Mouse (Mus musculus): ENCODE data around the gene Pmp22. TPM values are rescaled to one million over a fixed set of nuclear protein-coding genes. Genes with fewer than 3 reads are reported as not detected.

Gene Pmp22
- total RNA-seq (2012; rRNA removed): not detected in 2 replicates
- not detected for polyA plus RNA-seq (2012; ENCODE audit: insufficient read depth in 1 of 2, insufficient read length in 2 of 2, low read depth in 1 of 2, low replicate concordance in 2 of 2, missing spikeins in 1 of 2)

DNA sequence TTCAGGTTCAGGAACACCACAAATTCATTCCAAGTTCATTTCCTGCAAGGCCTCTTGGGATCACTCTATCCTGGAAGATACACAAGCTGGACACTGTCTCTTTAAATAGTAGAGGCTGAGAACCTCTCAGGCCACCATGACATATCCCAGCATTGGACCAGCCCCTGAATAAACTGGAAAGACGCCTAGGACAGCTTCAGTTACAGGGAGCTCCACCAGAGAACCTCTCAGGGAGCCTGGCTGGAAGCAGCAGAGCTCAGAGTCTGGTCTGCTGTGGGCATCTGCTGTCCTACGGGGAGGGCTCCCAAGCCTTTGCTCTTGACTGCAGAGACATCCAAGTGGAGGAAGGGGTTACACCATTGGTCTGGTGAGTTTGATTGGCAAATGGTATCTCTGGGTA lies at the start of gene Pmp22:
Gene Pmp22, plus strand, starts transcription at position 199 of the 400 bp plus-strand sequence.
- no peaks in the 10 kb centered on the region for H3K79me2 ChIP-seq (ENCODE audit: control insufficient read depth, insufficient read depth, low read length, poor library complexity)
- TF ChIP-seq ZMIZ1 (IDR thresholded peaks at IDR 0.05; ENCODE audit: low read depth, low read length) (no peak), CHD2 (IDR thresholded peaks at IDR 0.05; ENCODE audit: low read length) (no peak), USF2 (IDR thresholded peaks at IDR 0.05; ENCODE audit: borderline replicate concordance in 1 of 2, insufficient read depth in 1 of 2, low read depth in 1 of 2, low read length in 2 of 2) (no peak), MAFK (IDR thresholded peaks at IDR 0.05; ENCODE audit: borderline replicate concordance, low read depth, low read length) (no peak), TBP (IDR thresholded peaks at IDR 0.05; ENCODE audit: low read depth, low read length) (no peak), USF1 (IDR thresholded peaks at IDR 0.05; ENCODE audit: low read depth, low read length) (no peak), GABPA (IDR thresholded peaks at IDR 0.05; ENCODE audit: low read depth, low read length) (no peak), NELFE (IDR thresholded peaks at IDR 0.05; ENCODE audit: low read depth, low read length) (no peak), EP300 (IDR thresholded peaks at IDR 0.05; ENCODE audit: low read depth in 1 of 2, low read length in 2 of 2) (no peak)
- H3K27ac ChIP-seq (ENCODE audit: control insufficient read depth, low read depth, low read length): no peak within 1 kb of the TSS
- H3K4me1 ChIP-seq (ENCODE audit: control insufficient read depth in 1 of 2, insufficient read depth in 2 of 2, low read length in 2 of 2): no peaks in the 10 kb centered on the region
- no peaks in the 10 kb centered on the region for H3K36me3 ChIP-seq (ENCODE audit: control insufficient read depth in 1 of 2, insufficient read depth in 2 of 2, low read length in 2 of 2)
- H3K9me3 ChIP-seq (replicated peaks; ENCODE audit: insufficient read depth, low read length): no peaks in the 10 kb centered on the region
- no peaks in the 10 kb centered on the region for H3K27me3 ChIP-seq (ENCODE audit: control insufficient read depth in 1 of 2, insufficient read depth in 2 of 2, low read length in 2 of 2)
- no peak within 1 kb of the TSS for H3K4me3 ChIP-seq (ENCODE audit: control insufficient read depth in 1 of 2, insufficient read depth in 1 of 2, low read depth in 2 of 2, low read length in 2 of 2)
- no peak within 1 kb of the TSS for H3K9ac ChIP-seq (ENCODE audit: control insufficient read depth, low read depth, low read length, poor library complexity, severe bottlenecking)
- no peak for DNase-seq (ENCODE audit: low read depth, low spot score)

DNA sequence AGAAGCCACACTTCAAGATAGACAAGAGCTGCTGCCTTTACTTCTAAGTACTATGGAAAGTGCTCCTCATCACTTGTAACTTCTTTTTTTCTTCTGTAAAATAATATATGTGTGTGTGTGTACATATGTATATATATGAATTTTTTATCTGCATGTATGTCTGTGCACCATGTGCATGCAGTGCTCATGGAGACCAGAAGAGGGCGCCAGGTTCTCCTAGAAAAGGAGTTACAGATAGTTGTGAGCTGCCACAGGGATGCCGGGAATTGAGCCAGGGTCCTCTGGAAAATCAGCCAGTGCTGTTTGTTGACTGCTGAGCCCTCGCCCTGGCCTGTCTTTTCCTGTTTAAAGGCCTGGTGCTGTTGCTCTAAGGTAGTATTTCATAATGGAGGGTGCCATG lies 44.2 kb upstream of the Pmp22 start:
- DNase-seq (ENCODE audit: low read depth, low spot score): peak; percentile 9
- no peaks in the 10 kb centered on the region for H3K79me2 ChIP-seq (ENCODE audit: control insufficient read depth, insufficient read depth, low read length, poor library complexity)

DNA sequence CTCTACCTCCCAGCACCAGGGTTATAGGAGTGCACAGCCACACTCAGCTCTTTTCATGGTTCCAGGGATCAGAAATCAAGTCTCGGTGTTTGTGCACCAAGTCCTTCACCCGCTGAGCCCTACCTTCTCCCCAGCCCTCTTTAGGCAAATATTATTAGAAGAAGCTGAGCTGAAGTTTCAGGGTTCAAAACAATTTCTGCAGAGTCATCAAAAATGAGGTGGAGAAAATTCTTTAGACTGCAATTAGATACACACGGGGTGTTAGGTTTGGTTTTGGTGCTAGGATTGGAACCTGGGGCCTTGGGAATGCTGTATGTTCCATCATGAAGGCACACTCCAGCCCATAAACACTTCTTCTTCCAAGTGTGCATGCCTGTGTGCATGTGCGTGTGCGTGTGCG lies 40.1 kb upstream of the Pmp22 start:
- no peaks in the 10 kb centered on the region for H3K36me3 ChIP-seq (ENCODE audit: control insufficient read depth in 1 of 2, insufficient read depth in 2 of 2, low read length in 2 of 2)
- H3K4me3 ChIP-seq (ENCODE audit: control insufficient read depth in 1 of 2, insufficient read depth in 1 of 2, low read depth in 2 of 2, low read length in 2 of 2): no peak overlapping the region
- H3K79me2 ChIP-seq (ENCODE audit: control insufficient read depth, insufficient read depth, low read length, poor library complexity): no peaks in the 10 kb centered on the region
- H3K4me1 ChIP-seq (ENCODE audit: control insufficient read depth in 1 of 2, insufficient read depth in 2 of 2, low read length in 2 of 2): no peaks in the 10 kb centered on the region
- DNase-seq (ENCODE audit: low read depth, low spot score): no peak
- no peak overlapping the region for H3K9ac ChIP-seq (ENCODE audit: control insufficient read depth, low read depth, low read length, poor library complexity, severe bottlenecking)
- TF ChIP-seq MAFK (IDR thresholded peaks at IDR 0.05; ENCODE audit: borderline replicate concordance, low read depth, low read length) (peak; percentile 58; the same call in 1 of the 2 replicates), MYB (IDR thresholded peaks at IDR 0.05; ENCODE audit: low read depth, low read length) (no peak), POLR2AphosphoS2 (IDR thresholded peaks at IDR 0.05; ENCODE audit: low read length) (no peak)
- H3K27ac ChIP-seq (ENCODE audit: control insufficient read depth, low read depth, low read length): no peak overlapping the region
- H3K9me3 ChIP-seq (replicated peaks; ENCODE audit: insufficient read depth, low read length): no peaks in the 10 kb centered on the region; the same call in 1 of the 2 replicates
- no peaks in the 10 kb centered on the region for H3K27me3 ChIP-seq (ENCODE audit: control insufficient read depth in 1 of 2, insufficient read depth in 2 of 2, low read length in 2 of 2)

More for the DNA sequence above, 44.2 kb upstream of the Pmp22 start:
- H3K36me3 ChIP-seq (ENCODE audit: control insufficient read depth in 1 of 2, insufficient read depth in 2 of 2, low read length in 2 of 2): no peaks in the 10 kb centered on the region
- H3K4me1 ChIP-seq (ENCODE audit: control insufficient read depth in 1 of 2, insufficient read depth in 2 of 2, low read length in 2 of 2): no peaks in the 10 kb centered on the region
- no peaks in the 10 kb centered on the region; the same call in 1 of the 2 replicates for H3K9me3 ChIP-seq (replicated peaks; ENCODE audit: insufficient read depth, low read length)
- no peaks in the 10 kb centered on the region for H3K27me3 ChIP-seq (ENCODE audit: control insufficient read depth in 1 of 2, insufficient read depth in 2 of 2, low read length in 2 of 2)
- no peak overlapping the region for H3K27ac ChIP-seq (ENCODE audit: control insufficient read depth, low read depth, low read length)
- TF ChIP-seq CTCF (IDR thresholded peaks at IDR 0.05 in 2 of 3, conservative IDR thresholded peaks at IDR 0.05 in 1 of 3; ENCODE audit: control insufficient read depth in 1 of 3, insufficient read depth in 1 of 3, low read depth in 2 of 3, low read length in 3 of 3, poor library complexity in 1 of 3, severe bottlenecking in 1 of 3): peak in 1 of 3 experiments; percentile 14; a peak in 2 of 6 replicates
- no peak for TF ChIP-seq ZNF384 (IDR thresholded peaks at IDR 0.05; ENCODE audit: low read depth, low read length)
- H3K9ac ChIP-seq (ENCODE audit: control insufficient read depth, low read depth, low read length, poor library complexity, severe bottlenecking): no peak overlapping the region
- H3K4me3 ChIP-seq (ENCODE audit: control insufficient read depth in 1 of 2, insufficient read depth in 1 of 2, low read depth in 2 of 2, low read length in 2 of 2): no peak overlapping the region
